Mouse (Mus musculus) frontal cortex, postnatal 36 days (tissue): ENCODE results near the gene Gpr146.

Experiments
- DNase-seq, 2 experiments: peaks; one replicate each; pipeline ENCODE4 v3.0.0; 2022; ENCODE audit warnings: low spot score in 2 of 2

Gene Gpr146

DNA sequence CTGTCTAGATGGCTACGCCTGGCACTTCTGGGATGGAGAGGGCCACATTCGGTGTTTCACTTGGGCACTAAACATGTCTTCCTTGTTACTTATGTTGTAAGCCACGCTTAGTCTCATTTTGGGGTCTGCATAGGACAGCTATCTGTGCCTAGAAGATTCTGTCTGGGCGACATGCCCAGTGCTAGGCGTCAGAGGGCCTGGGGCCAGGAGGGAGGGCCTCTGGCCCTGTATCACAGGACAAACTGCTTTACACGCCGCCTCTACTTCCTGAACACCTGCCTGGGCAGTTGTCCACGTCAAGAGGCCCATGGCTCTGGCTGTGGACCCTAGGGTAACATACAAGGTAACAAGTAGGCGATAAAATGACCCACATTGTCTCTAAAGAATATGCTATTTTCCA, 50.5 kb downstream of the Gpr146 start:
- DNase-seq = no peak

DNA sequence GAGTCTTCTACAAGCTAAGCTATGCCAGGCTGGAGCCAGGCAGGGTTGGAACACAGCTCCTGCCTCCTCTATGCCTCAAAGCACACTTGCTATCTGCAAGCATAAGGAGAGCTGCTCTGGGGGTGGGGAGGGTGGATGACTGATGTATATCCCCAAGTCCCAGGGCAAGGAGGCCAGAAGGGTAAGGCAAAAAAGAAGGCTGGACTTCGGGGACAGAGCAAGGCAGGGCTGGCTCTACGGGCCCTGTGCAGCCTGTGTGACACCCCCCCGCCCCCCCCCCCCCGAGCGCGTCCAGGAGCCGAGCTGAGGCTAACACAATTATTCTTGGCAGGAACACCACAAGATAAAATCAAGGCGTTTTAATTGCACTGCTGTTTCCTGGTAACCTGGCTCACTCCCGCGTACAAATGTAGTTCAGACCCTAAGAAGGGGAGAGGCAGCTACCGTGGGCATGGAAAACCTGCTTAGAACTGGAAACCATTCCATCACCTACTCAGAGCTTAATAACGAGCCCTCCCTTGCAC, 52.4 kb downstream of the Gpr146 start:
- DNase-seq = no peak

DNA sequence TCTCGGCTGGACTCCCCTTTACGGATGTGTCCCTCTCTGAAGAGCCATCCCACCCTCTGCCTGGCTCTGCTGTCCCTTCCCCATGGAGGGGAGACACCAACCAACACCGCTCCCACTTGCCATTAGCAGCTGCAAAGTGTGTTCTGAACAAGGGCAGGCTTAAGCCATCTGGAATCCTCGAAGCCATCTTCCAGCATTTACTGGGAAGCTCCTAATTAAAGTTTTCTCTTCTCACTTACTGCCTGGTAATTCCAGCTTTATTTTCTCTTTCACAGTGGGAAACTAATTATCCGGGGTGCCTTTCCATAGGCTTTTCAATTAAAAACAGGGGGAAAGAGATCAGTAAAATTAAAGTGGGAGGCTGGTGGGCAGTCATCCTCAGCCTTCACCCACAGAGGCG, 54.8 kb downstream of the Gpr146 start:
- DNase-seq = no peak

DNA sequence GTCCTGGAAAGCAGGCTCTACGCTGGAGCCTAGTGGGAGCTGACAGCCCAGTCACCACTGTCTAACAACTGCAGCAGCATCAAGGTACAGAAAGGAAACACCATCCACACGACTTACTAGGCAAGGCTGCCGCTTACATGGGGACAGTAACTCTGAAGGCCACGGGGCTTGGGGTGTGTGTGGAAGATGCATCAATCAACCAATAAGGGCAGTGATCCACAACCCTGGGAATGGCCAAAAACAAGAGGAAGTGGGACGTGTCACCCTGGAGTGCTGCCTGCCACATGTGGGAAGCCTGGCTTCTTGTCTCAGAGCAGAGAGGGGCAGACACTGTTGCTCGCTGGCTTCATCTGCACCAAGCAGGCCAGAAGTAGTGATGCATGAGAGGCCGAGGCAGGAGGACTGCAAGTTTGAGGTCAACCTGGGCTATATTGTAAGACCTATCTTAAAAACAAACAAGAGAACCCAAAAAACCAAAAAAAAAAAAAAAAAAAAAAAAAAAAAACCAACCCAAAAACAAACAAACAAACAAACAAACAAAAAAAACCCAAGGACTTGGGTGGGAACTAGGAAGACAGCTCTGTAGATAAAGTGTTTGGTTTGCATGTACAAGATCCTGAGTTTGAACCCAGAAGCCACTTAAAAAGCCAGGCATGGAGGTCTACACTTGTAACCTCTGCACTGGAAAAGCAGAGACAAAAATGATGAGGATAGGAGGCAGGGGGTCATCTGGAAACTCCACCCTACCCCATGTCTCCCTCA, 55.4 kb downstream of the Gpr146 start:
- no peak for DNase-seq

DNA sequence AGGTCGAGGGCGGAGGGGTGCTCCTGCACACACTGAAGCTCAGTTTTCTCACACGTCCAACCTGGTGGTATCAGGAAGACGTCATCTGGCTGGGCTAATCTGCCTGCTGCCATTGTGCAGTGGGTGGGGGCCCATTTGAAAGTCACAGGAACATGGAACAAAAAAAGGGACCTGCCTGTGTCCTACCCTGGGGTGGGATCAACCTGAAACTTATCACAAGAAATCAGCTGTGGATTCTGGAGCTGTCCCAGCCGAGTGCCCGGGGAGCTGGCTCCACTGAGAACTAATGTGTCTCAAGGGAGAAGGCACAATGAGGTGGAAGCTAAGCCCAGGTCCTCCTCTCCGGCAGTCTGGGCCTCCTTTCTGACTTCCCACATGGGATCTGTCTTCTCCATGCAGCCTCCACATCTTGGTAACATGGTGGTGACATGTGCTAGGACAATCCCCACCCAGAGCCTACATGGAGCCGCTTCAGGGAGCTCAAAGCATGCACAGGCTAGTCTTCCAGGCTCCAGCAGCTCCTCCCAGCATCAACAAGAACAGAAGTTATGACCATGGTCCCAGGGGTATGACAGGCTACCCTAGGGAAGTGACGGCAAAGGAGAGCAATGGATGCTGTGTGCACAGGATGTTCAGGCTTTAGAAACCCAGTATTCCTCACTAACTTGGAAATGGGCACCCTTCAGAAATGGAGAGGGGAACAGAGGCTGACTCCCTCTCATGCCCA, 56.5 kb downstream of the Gpr146 start:
- DNase-seq = no peak

DNA sequence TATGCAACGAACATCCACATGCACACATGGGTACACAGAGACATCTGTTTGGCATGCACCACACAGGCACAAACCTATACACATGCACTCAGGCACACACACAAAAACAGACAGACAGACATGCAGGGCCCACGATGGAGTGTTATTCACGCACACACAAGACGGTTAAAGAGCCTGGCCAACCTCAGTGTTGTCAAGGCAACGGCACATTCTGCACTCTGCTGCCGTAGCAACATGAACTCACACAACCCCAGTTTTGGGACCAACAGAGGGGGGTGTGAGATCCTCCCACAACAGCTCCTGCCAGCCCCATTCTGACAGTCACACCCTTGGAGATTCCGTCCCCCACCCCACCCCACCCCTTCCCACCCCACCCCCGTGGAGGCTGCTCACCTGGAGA, 57.4 kb downstream of the Gpr146 start:
- peak; percentile 72 to 82 for DNase-seq

DNA sequence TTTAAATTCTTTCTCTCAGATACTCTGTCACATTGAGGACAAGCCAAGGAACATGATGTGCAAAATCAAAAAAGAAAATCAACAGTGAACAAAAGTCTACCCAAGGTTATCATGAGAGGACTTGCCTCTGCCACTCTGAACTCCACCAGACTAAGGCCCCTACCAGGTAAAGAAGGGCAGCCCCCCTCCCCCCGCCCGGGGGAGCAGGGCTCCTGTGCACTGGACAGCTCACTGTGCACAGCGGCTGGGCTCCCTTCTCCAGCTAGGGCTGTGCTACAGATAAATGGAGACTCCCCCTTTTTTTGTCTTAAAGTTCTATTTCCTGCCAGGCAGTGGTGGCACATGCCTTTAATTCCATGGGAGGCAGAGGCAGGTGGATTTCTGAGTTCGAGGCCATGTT, 60.3 kb downstream of the Gpr146 start:
- no peak for DNase-seq

DNA sequence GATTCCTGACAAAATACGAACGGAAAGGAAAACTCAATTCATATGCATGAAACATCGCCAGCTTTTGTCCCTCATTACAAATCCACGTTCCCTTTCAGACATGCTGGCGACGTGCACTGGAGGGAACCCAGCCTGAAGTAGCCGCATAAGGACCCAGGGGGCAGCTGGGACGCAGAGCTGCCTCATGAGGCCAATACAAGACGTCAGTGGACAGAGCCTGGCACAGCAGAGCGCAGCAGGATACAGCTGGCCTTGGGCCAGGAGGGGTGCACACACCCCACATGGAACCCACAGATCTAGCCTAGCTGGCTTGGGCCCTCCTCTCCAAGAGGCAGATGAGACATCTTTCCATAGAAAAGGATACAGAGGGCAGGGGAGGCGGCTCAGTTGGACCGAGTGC, 60.9 kb downstream of the Gpr146 start:
- DNase-seq = no peak

DNA sequence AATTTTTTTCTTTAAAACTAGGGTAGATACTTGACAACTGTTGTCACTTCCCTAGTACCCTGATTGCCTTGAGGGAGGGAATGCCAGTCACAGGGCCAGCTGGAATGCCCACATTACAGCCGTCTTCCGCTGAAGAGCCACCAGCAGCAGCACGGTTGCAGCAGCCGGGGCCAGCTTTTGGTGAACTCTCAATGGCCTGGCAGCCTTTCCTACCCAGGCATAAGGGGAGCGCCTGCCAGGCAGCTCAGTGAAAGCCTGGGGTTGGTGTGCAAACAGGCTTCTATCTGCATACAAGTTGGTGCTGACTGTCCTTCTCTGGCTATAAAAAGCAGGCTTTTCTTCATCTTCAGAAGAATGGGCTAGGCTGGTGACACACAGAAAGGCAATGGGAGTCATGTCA, 63.0 kb downstream of the Gpr146 start:
- DNase-seq = no peak

DNA sequence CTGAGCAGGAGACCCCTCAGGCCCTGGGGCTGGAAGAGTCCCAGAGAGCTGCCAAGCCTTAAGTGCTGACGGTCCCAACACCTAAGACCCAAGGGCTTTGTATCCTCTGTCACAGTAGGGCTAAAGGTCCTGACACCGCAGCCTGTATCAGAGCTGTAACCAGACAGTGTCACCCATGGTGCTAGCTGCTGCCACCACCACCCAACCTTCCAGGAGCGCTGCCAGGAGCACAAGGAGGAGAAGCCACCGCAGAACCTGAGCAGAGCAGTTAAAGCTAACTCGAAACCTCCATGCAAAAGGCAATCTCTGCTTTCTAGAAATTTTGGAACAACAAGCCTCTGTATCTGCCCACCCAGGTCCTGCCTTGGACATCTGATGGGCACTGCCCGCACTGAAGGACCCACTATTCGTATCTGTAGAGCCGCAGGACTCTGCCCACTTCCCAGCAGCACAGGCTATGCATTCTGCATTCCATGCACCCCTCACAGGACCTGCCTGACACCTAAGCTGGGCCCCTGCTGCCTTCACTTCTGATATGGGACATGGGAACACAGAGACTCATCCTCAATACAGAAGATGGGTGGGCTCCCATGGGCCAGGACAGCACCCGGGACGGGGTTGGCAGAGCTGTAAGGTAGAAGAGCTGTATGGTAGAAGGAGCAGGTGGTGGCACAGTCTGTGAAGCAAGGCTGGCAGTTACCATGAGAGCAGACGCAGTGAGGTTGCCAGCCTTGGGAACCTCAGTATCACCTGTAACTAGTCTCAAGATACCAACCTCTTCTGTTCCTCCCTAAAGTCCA, 63.6 kb downstream of the Gpr146 start:
- no peak for DNase-seq

DNA sequence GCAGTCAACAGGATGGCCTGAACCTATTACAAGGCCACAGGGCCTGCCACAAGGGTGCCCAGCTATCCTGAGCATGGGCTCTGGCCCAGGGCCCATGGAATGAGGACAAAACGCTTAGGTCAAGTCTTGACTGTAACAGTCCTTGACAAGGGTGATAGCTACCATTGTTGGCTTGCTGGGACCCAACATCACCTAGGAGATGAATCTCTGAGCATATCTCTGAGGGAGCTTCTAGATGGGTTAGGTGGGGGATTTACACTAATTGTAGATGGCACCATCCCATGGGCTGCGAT, 64.2 kb downstream of the Gpr146 start:
- no peak for DNase-seq

DNA sequence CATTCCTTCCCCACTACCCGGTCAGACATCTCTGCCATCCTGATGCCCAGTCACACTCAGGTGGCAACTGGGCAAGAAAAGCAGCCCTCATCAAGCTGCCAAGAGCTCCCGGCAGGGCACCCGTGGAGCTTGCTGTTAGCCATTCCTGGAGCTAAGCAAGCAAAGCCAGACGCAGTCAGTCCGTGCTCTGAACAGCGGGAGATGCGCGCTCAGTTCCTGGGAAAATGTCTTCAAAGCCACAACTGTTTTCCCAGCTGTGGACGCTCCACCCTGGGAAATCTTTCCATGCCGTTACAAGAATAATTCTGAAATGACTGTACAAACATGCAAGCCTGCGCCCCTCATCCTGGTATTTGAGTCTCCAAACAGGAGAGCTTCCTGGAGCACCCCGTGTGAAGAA, 64.9 kb downstream of the Gpr146 start:
- no peak for DNase-seq

DNA sequence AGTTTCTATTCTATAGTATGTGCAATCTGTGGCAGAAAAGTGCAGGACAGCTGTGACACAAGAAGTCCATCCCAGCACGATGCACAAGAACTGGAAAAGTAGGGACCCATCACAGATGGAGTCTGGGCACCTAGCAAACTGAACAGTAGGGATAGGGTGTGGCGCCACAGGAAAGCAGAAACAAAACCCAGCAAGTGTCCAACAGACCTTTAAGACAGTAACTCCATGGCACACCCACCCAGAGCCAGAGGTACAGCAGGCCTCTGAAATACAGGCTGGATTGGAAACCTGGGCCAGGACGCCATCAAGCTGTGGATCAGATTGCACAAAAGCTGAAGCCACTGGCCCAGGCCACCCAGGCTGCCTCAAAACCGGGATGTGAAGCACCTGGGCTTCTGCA, 65.5 kb downstream of the Gpr146 start:
- DNase-seq = no peak

DNA sequence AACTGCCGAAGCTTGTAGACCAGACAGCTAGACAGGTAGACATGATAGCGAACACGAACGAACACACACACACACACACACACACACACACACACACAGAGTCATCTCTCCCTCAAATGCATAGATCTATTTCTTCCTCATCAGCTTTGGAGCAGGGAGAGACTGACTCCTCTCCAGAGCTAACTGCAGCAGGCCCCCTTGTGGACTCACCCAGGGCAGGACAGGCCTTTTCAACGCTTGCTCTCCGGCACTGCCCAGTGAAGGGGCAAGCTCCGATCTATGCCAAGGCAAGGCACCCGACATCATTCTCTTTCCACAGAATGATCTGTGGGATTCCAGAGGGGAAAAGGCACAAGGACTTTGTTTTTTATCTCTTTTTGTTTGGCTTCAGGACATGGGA, 67.8 kb downstream of the Gpr146 start:
- DNase-seq = no peak
